ENCODE assay signal across 23 mouse cellular contexts in genomic region chr7:128755396-128755795, GRCm38 (mm10). TPM values are rescaled to one million over a fixed set of nuclear protein-coding genes. Genes with fewer than 3 reads are reported as not detected.
A peak's percentile ranks its signal among the peaks of the same experiment; 100 is the strongest.
DNase-seq lines count a peak whose midpoint lies in the region; ATAC-seq lines count a peak whose summit lies in the region.
"Had no signal": no experiment of that assay in that cellular context is flagged by ENCODE, and none has a peak within 500 bp of the region (broad histone marks: within the 10 kb centered on the region; RNA-seq: fewer than 3 reads in every experiment).

No protein-coding gene starts in this region.

- no peak overlapping the region for H3K9ac ChIP-seq in kidney, embryonic 16.5 days (replicated peaks; ENCODE audit: low read length)
- H3K9ac ChIP-seq: embryonic facial prominence, embryonic 12.5 days; embryonic facial prominence, embryonic 15.5 days; forebrain, postnatal 0 days; hindbrain, embryonic 12.5 days; hindbrain, embryonic 15.5 days had no signal

- peak overlapping the region; percentile 72; the same call in 1 of the 2 replicates for H3K27ac ChIP-seq in kidney, embryonic 16.5 days (ENCODE audit: low read length)
- H3K27ac ChIP-seq: embryonic facial prominence, embryonic 12.5 days; embryonic facial prominence, embryonic 15.5 days; gastrocnemius, adult 2 months; hindbrain, embryonic 12.5 days; hindbrain, embryonic 15.5 days had no signal

- no peak overlapping the region for H3K4me2 ChIP-seq in kidney, embryonic 16.5 days (replicated peaks; ENCODE audit: low read depth, low read length)
- H3K4me2 ChIP-seq: embryonic facial prominence, embryonic 12.5 days; embryonic facial prominence, embryonic 15.5 days; heart, embryonic 11.5 days; hindbrain, embryonic 12.5 days; hindbrain, embryonic 15.5 days had no signal

- H3K27me3 ChIP-seq in kidney, embryonic 16.5 days (ENCODE audit: insufficient read depth, low read length) = no peaks in the 10 kb centered on the region
- H3K27me3 ChIP-seq: embryonic facial prominence, embryonic 12.5 days; embryonic facial prominence, embryonic 15.5 days; hindbrain, embryonic 12.5 days; hindbrain, embryonic 15.5 days had no signal

- peak; percentile 78 for ATAC-seq in kidney, embryonic 16.5 days (ENCODE audit: low FRiP score, low TSS enrichment)
- ATAC-seq in activated CD4-positive, CD25-positive, alpha-beta regulatory T cell, adult 4 months = no peak
- ATAC-seq: CD4-positive, CD25-positive, alpha-beta regulatory T cell, adult 4 months; forebrain, embryonic 14.5 days; forebrain, postnatal 0 days had no signal

- H3K4me1 ChIP-seq in kidney, embryonic 16.5 days (ENCODE audit: insufficient read depth, low read length) = no peaks in the 10 kb centered on the region
- H3K4me1 ChIP-seq: embryonic facial prominence, embryonic 12.5 days; embryonic facial prominence, embryonic 15.5 days; hindbrain, embryonic 12.5 days; hindbrain, embryonic 15.5 days had no signal

- peak; percentile 35 to 63 for DNase-seq in kidney, adult 8-10 months
- DNase-seq in kidney, adult 18-20 months = no peak
- peak; percentile 35 for DNase-seq in kidney, postnatal 14 days
- peak; percentile 55 for DNase-seq in yolk sac, embryonic 10.5 days (ENCODE audit: low spot score)
- DNase-seq in cerebellum, adult 8-10 months = no peak
- DNase-seq: adrenal gland, adult 8-10 months; adrenal gland, postnatal 25 days; cerebellum, adult 18-20 months; cerebellum, adult 9-11 months; cerebellum, postnatal 25 days; forebrain, postnatal 0 days; gastrocnemius, adult 2 months; gastrocnemius, postnatal 14 days; heart, adult 11 months had no signal

- 79% methylated on average over 1 of the region's 1 CpGs for WGBS in kidney, embryonic 16.5 days

- no peaks in the 10 kb centered on the region for H3K9me3 ChIP-seq in kidney, embryonic 16.5 days (ENCODE audit: low read length)
- H3K9me3 ChIP-seq: embryonic facial prominence, embryonic 12.5 days; embryonic facial prominence, embryonic 15.5 days; hindbrain, embryonic 12.5 days; hindbrain, embryonic 15.5 days had no signal

- peaks cover 76% of the 10 kb centered on the region for H3K36me3 ChIP-seq in kidney, embryonic 16.5 days (ENCODE audit: insufficient read depth, low read length)

- no peak overlapping the region for H3K4me3 ChIP-seq in kidney, embryonic 16.5 days (ENCODE audit: low read length)
- H3K4me3 ChIP-seq: embryonic facial prominence, embryonic 12.5 days; embryonic facial prominence, embryonic 15.5 days; gastrocnemius, adult 2 months; hindbrain, embryonic 12.5 days; hindbrain, embryonic 15.5 days had no signal

RNA-seq across cellular contexts. Expression of gene Sec23ip, which starts 10.7 kb away (rescaled TPM):
- 39.2 TPM in 2 replicates for polyA plus RNA-seq in kidney, embryonic 16.5 days (2015; fragmentation: Nextera tagmentation; extraction: Ambion mirVana)
- 10 to 100 TPM; 29.9 to 34.2 TPM for polyA plus RNA-seq in activated CD4-positive, CD25-positive, alpha-beta regulatory T cell, adult 4 months (2017; shearing (Covaris generic))

RNA-seq across cellular contexts. Expression of gene Mcmbp, which starts 15.1 kb away (rescaled TPM):
- 54.8 and 61.2 TPM in 2 replicates for polyA plus RNA-seq in kidney, embryonic 16.5 days (2015; fragmentation: Nextera tagmentation; extraction: Ambion mirVana)
- 10 to 100 TPM; 64.4 to 86.7 TPM for polyA plus RNA-seq in activated CD4-positive, CD25-positive, alpha-beta regulatory T cell, adult 4 months (2017; shearing (Covaris generic))

Comparison
In these comparisons a context has a peak if more than half of its experiments do, and no peak if none do; other contexts are left out.
1. DNase-seq: peak in kidney, adult 8-10 months (2 of 2), kidney, postnatal 14 days (single experiment) and yolk sac, embryonic 10.5 days (single experiment); none in kidney, adult 18-20 months (single experiment) and cerebellum, adult 8-10 months (single experiment).